Mouse (Mus musculus): ENCODE results near the gene Cutal. TPM values are rescaled to one million over a fixed set of nuclear protein-coding genes. Genes with fewer than 3 reads are reported as not detected.

The Cutal gene
- total and polyA plus RNA-seq, 3 experiments: not detected

DNA sequence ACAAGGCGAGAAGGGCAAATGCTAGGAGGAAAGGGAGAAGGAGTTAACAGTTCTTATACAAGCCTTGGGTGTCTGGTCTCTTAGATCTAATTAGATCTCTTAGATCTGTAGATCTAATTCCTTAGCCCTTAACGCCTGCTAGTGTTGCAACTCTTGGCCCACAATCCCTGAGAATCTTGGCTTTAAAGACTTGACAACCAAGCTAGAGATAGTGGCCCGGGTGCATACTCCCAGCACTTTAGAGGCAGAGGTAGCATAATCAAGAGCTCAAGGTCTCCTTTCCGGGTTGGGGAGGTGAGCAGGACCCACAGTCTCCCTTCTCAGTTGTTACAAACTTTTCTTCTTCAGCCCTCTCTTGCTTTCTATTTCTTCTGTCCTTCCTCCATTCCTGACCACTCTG lies 46.6 kb upstream of the Cutal start:
- in situ Hi-C loops (cut with MboI; ENCODE audit: low pct_ligation_motif_present, low pct_unique_long_range_greater_than_20kb, low sequenced_read_pairs) (no loop called here), dilution Hi-C loops (cut with MboI; ENCODE audit: extremely low pct_ligation_motif_present, extremely low pct_unique_long_range_greater_than_20kb, low sequenced_read_pairs) (no loop called here)
- H3K4me2 ChIP-seq (ENCODE audit: insufficient read depth, low read depth, poor library complexity, severe bottlenecking): no peak overlapping the region

DNA sequence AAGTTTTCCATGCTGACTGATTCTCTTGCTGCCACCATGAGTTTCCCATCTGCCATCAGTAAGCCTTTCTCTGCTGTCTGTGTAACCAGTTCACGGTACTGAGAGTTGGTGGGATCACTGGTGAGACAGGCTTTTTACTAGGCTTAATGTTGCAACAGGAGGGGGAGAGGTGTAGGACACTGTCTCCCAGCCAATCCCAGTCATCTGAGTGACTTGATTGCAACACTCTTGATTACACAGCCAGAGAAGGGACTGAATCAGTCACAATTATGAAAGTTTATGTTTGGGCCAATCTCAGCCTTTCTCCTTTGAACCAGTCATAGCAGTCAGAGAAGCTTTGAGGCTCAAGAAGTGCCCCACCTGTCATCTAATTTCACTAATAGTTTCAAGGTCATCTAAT lies 46.2 kb upstream of the Cutal start:
- peaks cover 5% of the 10 kb centered on the region for H3K9me3 ChIP-seq (replicated peaks; ENCODE audit: low read length)
- H3K79me2 ChIP-seq (replicated peaks; ENCODE audit: control insufficient read depth, extremely low read depth, insufficient read depth, poor library complexity, severe bottlenecking): peaks cover 24% of the 10 kb centered on the region
- H3K4me1 ChIP-seq (ENCODE audit: control insufficient read depth in 1 of 2, insufficient read depth in 2 of 2): peaks cover 0 to 20% of the 10 kb centered on the region in 2 experiments; a peak in 3 of 4 replicates
- H3K4me3 ChIP-seq (replicated peaks in 1 of 3; ENCODE audit: low read depth in 2 of 3, low read length in 2 of 3, poor library complexity in 1 of 3): no peak overlapping the region
- H3K9ac ChIP-seq (ENCODE audit: insufficient read depth, low read depth): no peak overlapping the region
- H3K27ac ChIP-seq (ENCODE audit: insufficient read depth, low read depth): no peak overlapping the region
- dilution Hi-C loops (cut with MboI; ENCODE audit: extremely low pct_ligation_motif_present, extremely low pct_unique_long_range_greater_than_20kb, low sequenced_read_pairs): no loop called here
- peaks cover 0 to 12% of the 10 kb centered on the region in 2 experiments for H3K36me3 ChIP-seq (replicated peaks in 1 of 2; ENCODE audit: control insufficient read depth in 1 of 2, insufficient read depth in 1 of 2, low read length in 1 of 2)
- H3K27me3 ChIP-seq (replicated peaks): no peaks in the 10 kb centered on the region
- H3K4me2 ChIP-seq (ENCODE audit: insufficient read depth, low read depth, poor library complexity, severe bottlenecking): no peak overlapping the region
- no peak for DNase-seq (ENCODE audit: extremely low read depth)
- no peak for TF ChIP-seq KAT2A (IDR thresholded peaks at IDR 0.05; ENCODE audit: insufficient replicate concordance, low read length)
- TF ChIP-seq ELF1 (IDR thresholded peaks at IDR 0.05; ENCODE audit: low read depth, low read length): no peak
- TF ChIP-seq NELFE (IDR thresholded peaks at IDR 0.05; ENCODE audit: low read depth, low read length): no peak
- TF ChIP-seq PAX5 (IDR thresholded peaks at IDR 0.05; ENCODE audit: low read length): no peak
- TF ChIP-seq IRF4 (IDR thresholded peaks at IDR 0.05; ENCODE audit: low read depth, low read length): no peak
- no peak for TF ChIP-seq UBTF (IDR thresholded peaks at IDR 0.05; ENCODE audit: low read depth, low read length)
- TF ChIP-seq SIN3A (IDR thresholded peaks at IDR 0.05; ENCODE audit: low read length): no peak
- no peak for TF ChIP-seq CTCF (conservative IDR thresholded peaks at IDR 0.05 in 1 of 2, IDR thresholded peaks at IDR 0.05 in 1 of 2; ENCODE audit: low read depth in 2 of 2, low read length in 2 of 2)
- TF ChIP-seq NRF1 (IDR thresholded peaks at IDR 0.05; ENCODE audit: low read depth, low read length): no peak
- TF ChIP-seq GABPA (IDR thresholded peaks at IDR 0.05; ENCODE audit: insufficient replicate concordance, low read depth, low read length): no peak
- no peak for TF ChIP-seq SMC3 (IDR thresholded peaks at IDR 0.05; ENCODE audit: low read depth, low read length)
- no peak for TF ChIP-seq POLR2AphosphoS2 (IDR thresholded peaks at IDR 0.05; ENCODE audit: low read depth, low read length)
- no peak for TF ChIP-seq TCF12 (IDR thresholded peaks at IDR 0.05; ENCODE audit: low read depth, low read length)
- no peak for TF ChIP-seq MYC (IDR thresholded peaks at IDR 0.05; ENCODE audit: low read depth, low read length)
- TF ChIP-seq ZKSCAN1 (IDR thresholded peaks at IDR 0.05; ENCODE audit: borderline replicate concordance, low read depth, low read length): no peak
- no peak for TF ChIP-seq BHLHE40 (IDR thresholded peaks at IDR 0.05; ENCODE audit: low read depth, low read length)
- TF ChIP-seq USF2 (conservative IDR thresholded peaks at IDR 0.05; ENCODE audit: low read depth, low read length): no peak
- no peak for TF ChIP-seq JUN (IDR thresholded peaks at IDR 0.05; ENCODE audit: insufficient read depth, low read depth, low read length)
- TF ChIP-seq ZNF384 (IDR thresholded peaks at IDR 0.05; ENCODE audit: low read depth, low read length): no peak
- TF ChIP-seq RCOR1 (conservative IDR thresholded peaks at IDR 0.05; ENCODE audit: low read depth, low read length): no peak
- in situ Hi-C loops (cut with MboI; ENCODE audit: low pct_ligation_motif_present, low pct_unique_long_range_greater_than_20kb, low sequenced_read_pairs): no loop called here

More for the DNA sequence above, 46.6 kb upstream of the Cutal start:
- Histone ChIP-seq H3K9ac (ENCODE audit: insufficient read depth, low read depth) (no peak overlapping the region), H3K4me3 (replicated peaks in 1 of 3; ENCODE audit: low read depth in 2 of 3, low read length in 2 of 3, poor library complexity in 1 of 3) (no peak overlapping the region), H3K27me3 (replicated peaks) (no peaks in the 10 kb centered on the region), H3K27ac (ENCODE audit: insufficient read depth, low read depth) (no peak overlapping the region), H3K4me1 (ENCODE audit: control insufficient read depth in 1 of 2, insufficient read depth in 2 of 2) (peaks cover 0 to 20% of the 10 kb centered on the region in 2 experiments; a peak in 3 of 4 replicates), H3K36me3 (replicated peaks in 1 of 2; ENCODE audit: control insufficient read depth in 1 of 2, insufficient read depth in 1 of 2, low read length in 1 of 2) (peaks cover 1 to 14% of the 10 kb centered on the region in 2 experiments), H3K79me2 (replicated peaks; ENCODE audit: control insufficient read depth, extremely low read depth, insufficient read depth, poor library complexity, severe bottlenecking) (peaks cover 24% of the 10 kb centered on the region), H3K9me3 (replicated peaks; ENCODE audit: low read length) (peaks cover 5% of the 10 kb centered on the region)
- no peak for TF ChIP-seq IRF4 (IDR thresholded peaks at IDR 0.05; ENCODE audit: low read depth, low read length)
- no peak for TF ChIP-seq MEF2A (IDR thresholded peaks at IDR 0.05; ENCODE audit: borderline replicate concordance, low read depth, low read length)
- TF ChIP-seq PAX5 (IDR thresholded peaks at IDR 0.05; ENCODE audit: low read length): no peak
- no peak for TF ChIP-seq CTCF (conservative IDR thresholded peaks at IDR 0.05 in 1 of 2, IDR thresholded peaks at IDR 0.05 in 1 of 2; ENCODE audit: low read depth in 2 of 2, low read length in 2 of 2)
- no peak for TF ChIP-seq HCFC1 (IDR thresholded peaks at IDR 0.05; ENCODE audit: low read depth, low read length)
- TF ChIP-seq RCOR1 (conservative IDR thresholded peaks at IDR 0.05; ENCODE audit: low read depth, low read length): no peak
- TF ChIP-seq ELF1 (IDR thresholded peaks at IDR 0.05; ENCODE audit: low read depth, low read length): no peak
- no peak for TF ChIP-seq BHLHE40 (IDR thresholded peaks at IDR 0.05; ENCODE audit: low read depth, low read length)
- TF ChIP-seq GABPA (IDR thresholded peaks at IDR 0.05; ENCODE audit: insufficient replicate concordance, low read depth, low read length): no peak
- TF ChIP-seq ZMIZ1 (IDR thresholded peaks at IDR 0.05; ENCODE audit: low read depth, low read length): no peak
- TF ChIP-seq SIN3A (IDR thresholded peaks at IDR 0.05; ENCODE audit: low read length): no peak
- no peak for TF ChIP-seq ZKSCAN1 (IDR thresholded peaks at IDR 0.05; ENCODE audit: borderline replicate concordance, low read depth, low read length)
- no peak for TF ChIP-seq CHD1 (IDR thresholded peaks at IDR 0.05; ENCODE audit: low read depth, low read length)
- TF ChIP-seq E2F4 (IDR thresholded peaks at IDR 0.05; ENCODE audit: insufficient replicate concordance, low read depth, low read length): no peak
- no peak for TF ChIP-seq RAD21 (IDR thresholded peaks at IDR 0.05; ENCODE audit: low read depth, low read length)
- no peak for DNase-seq (ENCODE audit: extremely low read depth)
